Mouse (Mus musculus): ENCODE data around the gene Ogdh.

DNA sequence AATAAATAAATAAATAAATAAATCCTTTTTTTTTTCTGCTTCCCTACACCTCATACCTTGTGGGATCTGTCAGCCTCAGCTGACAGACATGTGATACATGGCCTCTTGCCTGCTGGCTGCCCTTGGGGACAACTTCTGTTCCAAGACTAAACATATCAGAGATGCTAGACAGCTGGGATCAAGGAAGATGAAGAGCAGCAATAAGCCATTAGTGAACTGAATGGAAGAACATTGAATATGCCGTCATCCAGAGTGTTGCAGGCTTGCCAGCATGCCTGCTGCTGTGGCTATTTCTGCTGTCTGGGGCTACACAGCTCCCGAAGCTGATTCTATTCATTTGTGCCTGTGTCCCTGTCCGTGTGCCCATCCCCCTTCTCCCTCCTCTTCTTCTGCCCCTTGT lies 8.5 kb upstream of the Ogdh start:
- TF ChIP-seq POLR2A (IDR thresholded peaks at IDR 0.05; ENCODE audit: borderline replicate concordance, extremely low read depth, insufficient read depth, insufficient read length, poor library complexity, severe bottlenecking) (no peak), CTCF (IDR thresholded peaks at IDR 0.05; ENCODE audit: borderline replicate concordance, extremely low read depth, insufficient read depth, insufficient read length) (no peak)

Data from brain, embryonic 14.5 days (tissue).